Mouse (Mus musculus): ENCODE data around the gene Hadh.

DNA sequence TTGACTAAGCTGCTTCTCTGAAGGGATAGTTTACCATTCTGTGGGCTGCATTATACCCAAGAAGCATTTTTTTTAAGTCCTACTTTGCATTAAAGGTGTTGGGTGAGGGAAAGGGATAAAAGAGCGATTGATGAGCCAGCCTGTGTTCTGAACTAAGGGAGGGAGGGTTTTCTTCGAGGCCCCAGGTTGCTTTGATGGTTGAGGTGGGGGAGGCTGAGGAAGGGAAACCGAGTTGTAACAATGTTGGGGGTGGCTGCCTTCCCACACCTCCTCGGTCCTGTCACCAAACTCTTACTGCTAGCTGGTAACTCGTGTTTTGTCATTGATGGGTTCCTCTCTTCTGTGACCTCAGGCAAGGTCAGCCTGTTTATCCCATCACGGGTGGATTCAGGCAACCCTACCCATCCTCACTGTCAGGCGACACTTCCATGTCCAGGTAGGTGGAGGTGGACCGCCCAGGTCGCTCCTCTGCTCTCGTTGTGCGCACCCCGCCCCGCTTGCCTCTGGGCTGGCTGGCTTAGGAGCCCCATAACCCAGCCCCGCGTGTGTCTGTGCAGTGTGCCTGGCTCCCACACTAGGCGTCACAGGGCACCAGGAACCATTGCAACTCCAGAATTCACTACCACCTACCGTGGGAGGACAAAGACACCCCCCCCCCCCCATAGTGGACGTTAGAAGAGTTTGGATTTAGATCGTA, 81.1 kb downstream of the Hadh start:
- TF ChIP-seq CTCF (IDR thresholded peaks at IDR 0.05; ENCODE audit: borderline replicate concordance, extremely low read depth, insufficient read depth, insufficient read length) (no peak), POLR2A (IDR thresholded peaks at IDR 0.05; ENCODE audit: borderline replicate concordance, extremely low read depth, insufficient read depth, insufficient read length, poor library complexity, severe bottlenecking) (no peak)
